Mouse (Mus musculus) erythroblast, embryonic 14.5 days (primary cell): ENCODE data around the gene Nuak1.

Source experiments
- GATA1 ChIP-seq: IDR thresholded peaks from 2 replicates; pipeline ENCODE4 v1.6.1; 2012; ENCODE audit warnings: low read length, inconsistent platforms, mixed read lengths
- TAL1 ChIP-seq: IDR thresholded peaks from 3 replicates; pipeline ENCODE4 v1.6.1; 2012; ENCODE audit warnings: low read length, inconsistent platforms, mixed read lengths

GRCm38 (mm10) chr10:84451883-84452282 is 11.5 kb upstream of the Nuak1 start:
- TF ChIP-seq GATA1 (no peak), TAL1 (no peak)
